Mouse (Mus musculus): ENCODE data around the gene Hist1h3b.

The Hist1h3b gene

DNA sequence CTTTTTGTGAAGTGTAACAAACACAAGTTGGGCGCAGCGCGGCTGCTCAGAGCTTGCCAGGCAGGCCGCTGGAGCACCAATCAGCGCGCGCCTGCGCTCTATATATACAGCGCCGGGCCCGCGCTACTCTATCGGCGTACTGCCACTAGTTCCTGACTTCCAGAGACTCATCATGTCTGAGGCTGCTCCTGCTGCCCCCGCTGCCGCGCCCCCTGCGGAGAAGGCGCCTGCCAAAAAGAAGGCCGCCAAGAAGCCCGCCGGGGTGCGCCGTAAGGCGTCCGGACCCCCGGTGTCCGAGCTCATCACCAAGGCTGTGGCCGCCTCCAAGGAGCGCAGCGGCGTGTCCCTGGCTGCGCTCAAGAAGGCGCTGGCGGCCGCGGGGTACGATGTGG lies 13.4 kb upstream of the Hist1h3b start, which contains the start of gene Hist1h1c:
Gene Hist1h1c (plus strand): TSS at position 132 of the 392 bp plus-strand sequence.
- DNase-seq (ENCODE audit: low spot score in 2 of 2) = peak; percentile 87 to 91

DNA sequence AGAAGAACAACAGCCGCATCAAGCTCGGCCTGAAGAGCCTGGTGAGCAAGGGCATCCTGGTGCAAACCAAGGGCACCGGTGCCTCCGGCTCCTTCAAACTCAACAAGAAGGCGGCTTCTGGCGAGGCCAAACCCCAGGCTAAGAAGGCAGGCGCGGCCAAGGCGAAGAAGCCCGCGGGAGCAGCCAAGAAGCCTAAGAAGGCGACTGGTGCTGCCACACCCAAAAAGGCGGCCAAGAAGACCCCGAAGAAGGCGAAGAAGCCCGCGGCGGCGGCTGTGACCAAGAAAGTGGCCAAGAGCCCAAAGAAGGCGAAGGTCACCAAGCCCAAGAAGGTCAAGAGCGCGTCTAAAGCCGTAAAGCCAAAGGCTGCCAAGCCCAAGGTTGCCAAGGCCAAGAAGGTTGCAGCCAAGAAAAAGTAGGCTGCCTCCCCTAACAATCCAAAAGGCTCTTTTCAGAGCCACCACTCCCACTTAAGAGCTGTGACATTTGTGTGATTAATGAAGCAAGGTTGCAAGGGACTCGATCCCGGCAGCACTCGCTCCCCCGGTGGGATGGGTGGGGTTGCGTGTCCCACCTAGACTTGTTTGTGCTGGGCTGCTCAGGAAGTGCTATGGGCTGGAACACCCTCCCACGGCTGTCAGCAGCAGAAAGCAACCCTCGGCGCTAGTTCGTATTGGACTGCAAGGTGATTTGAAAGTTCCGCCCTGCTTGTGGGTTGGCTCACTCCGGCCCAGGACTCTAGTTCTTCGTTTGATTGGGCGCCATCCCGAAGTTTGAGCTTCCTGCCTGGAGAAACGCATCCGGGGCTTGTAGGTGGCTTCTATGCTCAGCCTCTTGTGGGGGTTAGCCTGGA lies 12.8 kb upstream of the Hist1h3b start:
- DNase-seq (ENCODE audit: low spot score in 2 of 2) = peak; percentile 95 to 96

DNA sequence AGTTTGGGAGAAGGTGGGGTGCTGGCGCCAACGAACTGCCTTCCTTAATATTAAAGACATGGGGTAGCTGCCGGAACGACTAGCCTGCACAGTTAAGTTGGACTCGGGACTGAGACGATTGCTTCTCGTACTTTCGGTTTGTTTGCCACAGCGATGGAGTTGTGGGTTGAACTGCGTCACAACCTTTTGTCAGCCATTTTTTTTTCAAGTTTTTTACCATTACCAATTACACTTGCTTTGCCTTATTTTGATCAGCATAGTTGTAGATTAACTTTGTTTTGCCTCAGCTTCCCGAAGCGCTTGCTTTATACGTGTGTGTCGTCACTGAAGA lies 12.2 kb upstream of the Hist1h3b start:
- no peak for DNase-seq (ENCODE audit: low spot score in 2 of 2)

DNA sequence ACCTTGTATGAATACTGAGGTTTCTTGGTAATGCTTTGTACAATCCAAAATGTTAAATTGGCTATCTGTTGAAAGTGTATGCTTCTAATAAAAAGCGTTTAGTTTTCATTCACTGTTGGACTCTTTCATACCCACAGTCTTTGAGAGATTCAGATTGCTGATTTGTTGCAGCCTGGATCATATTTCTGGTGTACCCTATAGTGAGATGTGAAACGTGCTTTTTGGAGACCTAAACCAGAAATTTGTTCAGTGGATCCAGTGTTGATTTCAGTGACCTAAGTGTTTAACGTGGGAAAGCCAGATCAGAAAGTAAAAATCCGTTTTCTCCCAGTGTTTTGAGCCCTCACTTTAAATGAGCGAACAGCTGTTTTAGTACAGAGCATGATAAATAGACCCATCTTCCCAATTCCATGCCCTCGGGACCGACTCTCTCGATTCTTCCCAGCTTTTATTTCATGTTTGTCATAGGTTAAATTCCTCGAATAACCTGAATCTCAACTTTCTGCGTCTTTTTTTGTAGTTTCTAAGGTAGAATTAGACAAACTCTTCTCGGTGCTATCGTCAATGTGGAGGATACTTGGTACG lies 11.7 kb upstream of the Hist1h3b start:
- no peak for DNase-seq (ENCODE audit: low spot score in 2 of 2)

DNA sequence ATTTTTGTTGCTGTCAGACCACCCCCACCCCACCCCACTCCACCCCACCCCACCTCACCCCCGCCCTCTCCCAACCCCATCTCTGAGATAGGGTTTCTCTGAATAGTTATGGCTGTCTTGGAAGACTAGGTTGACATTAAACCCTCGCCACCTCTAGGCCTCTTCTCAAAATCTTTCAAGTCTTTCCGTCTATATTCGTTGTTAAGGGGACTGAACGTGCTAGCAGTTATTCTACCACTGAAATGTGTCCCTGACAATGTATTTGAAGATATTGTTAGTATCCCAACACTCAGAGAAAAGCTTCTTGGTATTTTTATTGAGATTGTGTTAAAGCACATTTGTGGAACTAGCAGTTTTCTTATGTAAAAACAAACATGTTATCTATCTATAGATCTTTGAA lies 11.2 kb upstream of the Hist1h3b start:
- no peak for DNase-seq (ENCODE audit: low spot score in 2 of 2)

DNA sequence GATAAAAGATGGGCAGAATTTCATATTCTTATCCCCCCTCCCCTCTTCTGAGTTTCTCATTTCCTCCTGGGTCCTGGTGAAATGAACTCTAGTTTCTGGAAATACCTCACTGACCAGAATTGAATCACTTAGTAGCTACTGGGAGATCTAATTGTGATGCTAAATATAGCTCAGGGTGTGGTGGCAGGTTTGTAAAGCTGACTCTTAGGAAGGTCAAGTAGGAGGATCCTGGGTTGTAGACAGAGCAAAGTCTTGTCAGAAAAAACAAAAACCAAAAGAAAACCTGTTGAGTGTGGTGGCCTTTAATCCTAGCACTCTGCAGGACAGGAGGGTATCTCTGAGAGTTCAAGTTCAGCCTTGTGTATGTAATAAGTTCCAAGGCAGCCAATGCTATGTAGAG lies 10.1 kb upstream of the Hist1h3b start:
- no peak for DNase-seq (ENCODE audit: low spot score in 2 of 2)

DNA sequence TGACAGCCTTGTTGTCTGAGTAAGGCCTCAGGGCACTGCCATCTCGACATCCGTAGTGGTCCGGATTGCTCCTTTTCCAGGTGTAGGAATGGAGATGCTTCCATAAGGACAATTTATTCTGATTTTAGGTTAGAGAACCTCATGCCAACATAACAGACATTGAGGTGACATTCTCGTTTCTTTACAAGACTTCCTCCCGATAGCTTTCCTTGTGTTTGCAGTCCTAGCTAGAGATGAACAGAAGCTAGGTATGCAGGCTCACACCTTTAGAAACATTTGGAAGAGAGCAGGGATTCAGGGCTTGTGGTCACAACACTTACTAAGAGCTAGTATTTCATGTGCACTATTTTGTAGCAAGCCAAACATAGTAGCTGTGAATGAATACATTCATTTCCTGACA lies 8.9 kb upstream of the Hist1h3b start:
- DNase-seq (ENCODE audit: low spot score in 2 of 2) = no peak

DNA sequence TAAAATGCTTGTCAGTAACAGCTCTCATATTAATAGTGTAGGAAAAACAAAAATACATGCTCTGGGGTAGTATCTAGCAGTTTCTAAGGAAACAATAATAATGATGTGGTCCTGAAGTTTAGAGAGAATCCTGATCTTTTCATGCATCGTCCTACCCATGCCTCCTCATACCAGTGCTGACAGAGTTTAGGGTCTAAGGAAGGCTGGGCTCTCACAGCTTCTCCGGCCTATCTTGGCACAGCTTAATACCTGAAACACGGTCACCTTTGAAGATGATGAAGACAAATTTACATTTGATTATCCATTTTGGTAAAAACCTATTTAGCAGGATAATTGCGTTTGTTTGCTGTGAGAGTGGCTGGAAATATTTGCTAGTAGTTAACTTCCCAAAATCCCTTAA lies 8.1 kb upstream of the Hist1h3b start:
- DNase-seq (ENCODE audit: low spot score in 2 of 2) = no peak

DNA sequence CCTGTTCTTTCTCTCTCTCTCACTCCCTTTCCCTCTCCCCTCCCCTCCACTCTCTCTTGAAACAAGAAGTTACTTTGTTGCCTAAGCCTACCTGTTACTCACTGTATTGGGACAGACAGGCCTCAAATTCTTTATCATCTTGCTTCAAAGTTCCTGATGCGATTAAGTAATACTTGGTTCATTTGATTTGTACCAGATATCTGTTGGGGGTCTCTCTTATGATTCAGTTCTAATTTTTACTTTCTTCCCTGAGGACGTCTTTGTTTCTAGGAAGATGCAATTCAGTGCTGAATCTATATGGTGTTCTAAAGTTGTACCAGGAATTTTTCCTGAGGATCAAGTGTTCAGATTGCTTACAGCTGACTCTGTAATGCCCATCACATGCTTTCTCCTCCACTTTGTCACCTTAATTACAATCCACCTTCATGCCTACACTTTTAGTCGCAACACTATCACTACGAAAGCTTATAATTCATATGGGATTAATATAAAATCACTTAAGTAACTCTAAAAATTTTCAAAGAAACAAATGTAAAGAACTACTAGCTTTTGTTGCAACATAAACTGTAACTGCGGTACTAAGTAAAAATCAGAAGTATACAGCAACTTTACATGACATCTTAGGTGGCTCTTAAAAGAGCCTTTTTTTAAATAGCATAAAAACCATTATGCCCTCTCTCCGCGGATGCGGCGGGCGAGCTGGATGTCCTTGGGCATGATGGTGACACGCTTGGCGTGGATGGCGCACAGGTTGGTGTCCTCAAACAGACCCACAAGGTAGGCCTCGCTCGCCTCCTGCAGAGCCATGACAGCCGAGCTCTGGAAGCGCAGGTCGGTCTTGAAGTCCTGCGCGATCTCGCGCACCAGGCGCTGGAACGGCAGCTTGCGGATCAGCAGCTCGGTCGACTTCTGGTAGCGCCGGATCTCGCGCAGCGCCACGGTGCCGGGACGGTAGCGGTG lies 7.4 kb upstream of the Hist1h3b start:
- no peak for DNase-seq (ENCODE audit: low spot score in 2 of 2)

DNA sequence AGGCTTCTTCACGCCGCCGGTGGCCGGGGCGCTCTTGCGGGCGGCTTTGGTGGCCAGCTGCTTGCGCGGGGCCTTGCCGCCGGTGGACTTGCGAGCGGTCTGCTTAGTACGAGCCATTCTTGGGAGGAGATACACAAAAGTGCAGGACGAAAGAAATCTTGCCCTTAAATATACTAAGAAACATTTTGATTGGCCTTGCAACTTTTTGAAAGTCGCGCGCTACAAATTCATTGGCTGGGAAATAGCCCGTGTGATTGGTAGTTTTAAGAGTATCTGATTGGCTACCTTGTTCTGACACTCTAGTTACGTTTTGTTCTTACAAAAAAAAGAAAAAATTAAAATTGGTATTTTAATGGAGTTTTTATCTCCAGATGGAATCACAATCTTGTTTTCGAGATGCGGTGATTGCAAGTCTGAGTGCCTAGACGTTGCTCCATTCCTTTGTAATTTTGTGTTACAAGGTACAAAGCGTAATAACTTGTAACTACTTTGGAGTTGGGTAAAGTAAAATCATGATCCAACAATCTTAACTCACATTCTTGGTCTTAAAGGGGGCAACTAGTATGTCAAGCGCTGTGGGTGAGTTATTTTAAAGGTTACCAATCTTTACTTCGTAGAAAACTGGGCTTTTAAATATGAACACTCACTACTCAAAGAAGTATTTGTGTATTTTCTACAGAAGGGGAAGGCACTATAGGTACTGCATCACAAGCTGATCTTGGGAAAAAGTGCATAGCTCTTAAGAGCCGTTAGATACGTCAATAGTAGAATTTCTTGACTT lies 6.5 kb upstream of the Hist1h3b start, which contains the start of gene Hist1h3c:
Gene Hist1h3c (minus strand): TSS at position 222 of the 781 bp plus-strand sequence.
- DNase-seq (ENCODE audit: low spot score in 2 of 2) = peak; percentile 92 to 93

DNA sequence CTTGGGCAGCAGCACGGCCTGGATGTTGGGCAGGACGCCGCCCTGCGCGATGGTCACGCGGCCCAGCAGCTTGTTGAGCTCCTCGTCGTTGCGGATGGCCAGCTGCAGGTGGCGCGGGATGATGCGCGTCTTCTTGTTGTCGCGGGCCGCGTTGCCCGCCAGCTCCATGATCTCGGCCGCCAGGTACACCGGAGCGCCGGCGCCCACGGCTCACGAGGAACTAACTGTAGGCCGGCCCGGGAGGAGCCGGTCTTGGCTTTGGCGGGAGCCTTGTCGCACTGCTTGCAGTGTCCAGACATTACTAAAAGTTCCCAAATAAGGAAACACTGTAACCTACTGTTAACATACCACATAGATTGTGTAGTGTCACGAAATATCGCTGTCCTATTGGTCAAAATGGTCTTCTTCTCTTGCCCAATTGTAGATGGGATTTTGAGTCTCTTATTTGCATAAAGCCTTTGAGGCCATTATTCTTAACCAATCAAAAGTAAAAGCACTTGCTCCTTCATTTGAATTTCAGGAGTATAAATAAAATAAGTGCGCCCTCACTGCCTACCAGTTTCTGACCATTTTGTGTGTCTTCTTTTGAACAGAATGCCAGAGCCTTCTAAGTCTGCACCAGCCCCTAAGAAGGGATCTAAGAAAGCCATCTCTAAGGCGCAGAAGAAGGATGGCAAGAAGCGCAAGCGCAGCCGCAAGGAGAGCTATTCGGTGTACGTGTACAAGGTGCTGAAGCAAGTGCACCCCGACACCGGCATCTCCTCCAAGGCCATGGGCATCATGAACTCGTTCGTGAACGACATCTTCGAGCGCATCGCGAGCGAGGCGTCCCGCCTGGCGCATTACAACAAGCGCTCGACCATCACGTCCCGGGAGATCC lies 5.6 kb upstream of the Hist1h3b start, which contains the start of gene Hist1h2bb:
Gene Hist1h2bb (plus strand): TSS at position 534 of the 880 bp plus-strand sequence.
- DNase-seq (ENCODE audit: low spot score in 2 of 2) = peak; percentile 72 to 80

DNA sequence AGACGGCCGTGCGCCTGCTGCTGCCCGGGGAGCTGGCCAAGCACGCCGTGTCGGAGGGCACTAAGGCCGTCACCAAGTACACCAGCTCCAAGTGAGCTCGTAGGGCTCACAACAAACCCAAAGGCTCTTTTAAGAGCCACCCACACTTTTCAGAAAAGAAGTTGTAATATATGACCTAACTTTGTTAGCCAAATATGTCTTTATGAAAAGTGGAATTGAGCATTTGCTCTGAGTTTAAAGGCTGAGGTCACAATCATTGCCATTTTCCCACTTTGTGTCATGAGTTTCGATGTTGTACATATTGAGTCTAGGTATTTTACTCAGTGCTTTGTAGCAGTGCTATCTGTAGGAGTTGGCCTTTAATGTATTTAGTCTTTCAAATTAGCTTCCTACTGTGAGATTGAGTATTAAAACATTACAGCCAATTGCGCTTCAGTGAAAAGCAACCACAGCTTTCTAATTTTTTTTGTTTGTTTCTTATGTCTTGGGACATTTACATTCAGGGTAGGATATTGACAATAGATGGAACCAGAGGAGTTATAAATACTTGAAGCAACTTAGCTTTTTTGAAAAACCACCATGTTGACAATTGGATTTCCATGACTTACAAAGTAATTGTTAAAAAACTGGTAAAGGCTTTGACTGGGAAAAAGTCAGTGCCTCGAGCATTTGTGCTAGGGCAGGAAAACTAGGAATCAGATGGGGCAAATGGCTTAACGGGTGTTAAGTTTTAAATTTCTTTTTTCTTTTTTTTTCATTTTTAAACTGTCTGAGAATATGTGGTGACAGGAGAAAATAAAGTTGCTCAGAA lies 4.8 kb upstream of the Hist1h3b start:
- DNase-seq (ENCODE audit: low spot score in 2 of 2) = no peak

DNA sequence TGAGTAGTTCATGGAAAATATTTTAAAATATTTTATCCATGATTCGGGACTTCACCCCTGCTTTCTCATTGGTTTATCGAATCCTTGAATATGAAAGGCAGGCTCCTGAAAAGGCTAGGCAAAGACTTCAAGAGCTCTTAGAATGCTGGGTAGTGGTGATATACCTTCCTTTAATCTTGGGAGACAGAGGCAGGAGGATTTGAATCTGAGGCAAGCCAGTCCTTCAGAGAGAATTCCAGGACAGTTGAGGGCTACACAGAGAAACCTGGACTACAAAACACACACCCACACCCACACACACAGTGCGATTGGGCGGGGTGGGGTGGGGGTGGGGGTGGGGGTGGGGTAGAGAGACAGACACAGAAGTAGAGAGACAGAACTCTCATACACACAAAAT lies 4.2 kb upstream of the Hist1h3b start:
- no peak for DNase-seq (ENCODE audit: low spot score in 2 of 2)

DNA sequence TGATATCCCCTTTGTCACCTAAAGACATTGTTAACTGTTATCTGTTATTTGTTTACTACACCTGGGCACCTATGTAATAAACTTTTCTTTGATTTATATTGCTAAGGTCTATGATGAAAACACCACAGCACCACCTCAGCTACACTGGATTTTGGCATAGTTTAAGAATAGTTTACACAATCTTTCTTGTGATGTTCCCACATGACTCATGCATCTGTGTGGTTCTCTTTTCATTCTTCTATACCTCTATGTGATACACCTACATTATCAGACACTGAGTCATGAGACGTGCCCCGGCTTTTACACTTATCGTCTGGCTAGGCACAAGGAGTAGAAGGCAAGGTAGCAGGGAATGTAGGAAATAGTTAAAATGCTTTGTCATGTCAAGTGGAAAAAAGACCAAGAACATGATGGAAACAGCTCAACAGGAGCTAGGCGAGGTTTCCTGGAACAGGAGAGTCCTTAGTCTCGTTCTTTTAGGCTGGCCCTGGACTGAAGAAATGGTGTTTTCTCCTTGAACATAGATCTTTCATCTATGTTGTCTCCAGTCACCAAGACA lies 2.4 kb upstream of the Hist1h3b start:
- no peak for DNase-seq (ENCODE audit: low spot score in 2 of 2)

DNA sequence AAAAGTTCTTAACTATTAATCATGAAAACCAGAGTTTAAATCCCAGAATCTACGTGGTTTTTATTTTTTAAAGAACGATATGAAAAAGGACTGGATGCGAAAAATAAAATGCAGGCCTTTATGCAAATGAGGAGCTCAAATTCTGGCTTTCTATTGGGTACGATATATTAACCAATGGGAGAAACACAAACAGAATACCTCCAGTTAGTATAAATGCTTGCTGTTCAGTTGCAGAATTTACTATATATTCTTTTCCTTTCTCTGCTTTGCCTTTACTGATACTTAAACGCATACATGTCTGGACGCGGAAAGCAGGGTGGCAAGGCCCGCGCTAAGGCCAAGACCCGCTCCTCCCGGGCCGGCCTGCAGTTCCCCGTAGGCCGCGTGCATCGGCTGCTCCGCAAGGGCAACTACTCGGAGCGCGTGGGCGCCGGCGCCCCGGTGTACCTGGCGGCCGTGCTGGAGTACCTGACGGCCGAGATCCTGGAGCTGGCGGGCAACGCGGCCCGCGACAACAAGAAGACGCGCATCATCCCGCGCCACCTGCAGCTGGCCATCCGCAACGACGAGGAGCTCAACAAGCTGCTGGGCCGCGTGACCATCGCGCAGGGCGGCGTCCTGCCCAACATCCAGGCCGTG lies 1.1 kb upstream of the Hist1h3b start, which contains the start of gene Hist1h2ab:
Gene Hist1h2ab (plus strand): TSS at position 288 of the 639 bp plus-strand sequence.
- peak; percentile 47 to 60 for DNase-seq (ENCODE audit: low spot score in 2 of 2)

DNA sequence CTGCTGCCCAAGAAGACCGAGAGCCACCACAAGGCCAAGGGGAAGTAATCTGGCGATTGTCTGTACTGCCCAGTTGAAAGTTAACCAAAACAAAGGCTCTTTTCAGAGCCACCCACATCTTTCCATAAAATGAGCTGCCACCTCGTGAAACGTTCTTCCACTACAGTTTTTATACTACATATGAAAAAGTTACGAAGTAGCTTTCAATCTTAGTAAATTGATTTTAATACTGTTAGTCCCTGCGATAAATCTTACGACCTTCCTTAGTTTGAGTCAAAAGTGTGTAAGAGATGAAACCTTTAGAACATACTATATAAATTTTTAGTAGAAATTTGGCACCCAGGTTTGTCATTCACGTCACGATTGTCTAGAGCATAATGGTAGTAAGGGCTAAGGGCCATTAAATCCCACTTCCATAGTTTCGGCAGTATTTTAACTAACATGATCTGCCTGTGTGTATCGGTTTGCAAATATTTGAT lies 550 bp upstream of the Hist1h3b start:
- no peak for DNase-seq (ENCODE audit: low spot score in 2 of 2)

DNA sequence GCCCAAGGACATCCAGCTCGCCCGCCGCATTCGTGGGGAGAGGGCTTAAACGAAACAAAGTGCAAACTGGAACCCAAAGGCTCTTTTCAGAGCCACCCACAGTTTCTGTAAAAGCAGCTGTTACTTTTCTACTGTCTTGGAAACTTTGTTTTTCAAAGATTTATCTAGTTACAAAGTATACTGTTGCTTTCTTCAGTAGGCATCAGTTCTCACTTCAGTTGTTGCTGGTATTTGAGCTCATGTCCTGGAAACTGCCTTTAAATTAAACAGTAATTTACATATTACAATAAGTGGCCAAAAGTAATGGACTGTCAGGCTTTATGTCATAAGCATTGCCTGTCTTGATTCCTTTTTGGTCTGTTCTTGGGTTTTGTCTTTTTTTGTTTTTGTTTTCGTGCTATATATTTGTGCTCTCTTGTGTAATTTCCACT lies 690 bp downstream of the Hist1h3b start:
- DNase-seq (ENCODE audit: low spot score in 2 of 2) = no peak
